Mouse (Mus musculus) E14TG2a.4 (cell line): Measurements from ENCODE around the gene Camkk1.

ENCODE experiments used
- CTCF ChIP-seq: conservative IDR thresholded peaks from 2 replicates; pipeline ENCODE4 v1.5.1; 2014; ENCODE audit warnings: low read length
- POU5F1 ChIP-seq: IDR thresholded peaks from 2 replicates; pipeline ENCODE4 v1.6.1; 2014; ENCODE audit warnings: low read length, borderline replicate concordance

- peak; percentile 69 for TF ChIP-seq CTCF
- TF ChIP-seq POU5F1, result no peak
Observed at GRCm38 (mm10) chr11:73001029-73001428, 17.8 kb upstream of the Camkk1 start.
